Mouse (Mus musculus) kidney, postnatal 36 days (tissue): ENCODE data around the gene Fosb.

ENCODE experiments used
- DNase-seq, 2 experiments: peaks; one replicate each; pipeline ENCODE4 v3.0.0; 2021 to 2022; ENCODE audit warnings: mixed read lengths in 2 of 2

Gene Fosb

GRCm38 (mm10) chr7:19305796-19306765 lies 3.8 kb downstream of the Fosb start:
- no peak for DNase-seq

GRCm38 (mm10) chr7:19305413-19305735 lies 4.5 kb downstream of the Fosb start:
- DNase-seq: no peak

GRCm38 (mm10) chr7:19304501-19305412 lies 5.1 kb downstream of the Fosb start:
- DNase-seq: no peak

DNA sequence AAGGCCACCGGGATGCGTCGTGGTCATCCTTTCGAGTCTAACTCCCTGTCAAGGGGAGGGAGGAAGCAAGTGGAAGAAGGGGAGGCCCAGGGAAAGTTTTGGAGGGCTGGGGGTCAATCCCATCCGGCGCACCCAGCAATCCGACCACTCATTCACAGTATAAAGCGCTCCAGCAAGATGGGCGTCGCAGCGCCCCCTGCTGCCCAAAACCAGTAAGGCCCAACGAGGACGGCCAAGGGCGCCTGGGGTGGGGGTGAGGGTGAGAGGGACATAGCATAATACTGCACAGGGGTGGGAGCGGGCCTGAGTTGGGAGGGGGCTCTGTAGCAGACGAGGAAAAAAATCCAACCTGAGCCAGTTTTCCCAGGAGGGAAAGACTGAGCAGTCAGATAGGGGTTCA lies 6.1 kb downstream of the Fosb start:
- DNase-seq: peak; percentile 64 to 90

- no peak for DNase-seq
Measured at GRCm38 (mm10) chr7:19303046-19303305, 6.9 kb downstream of the Fosb start.

DNA sequence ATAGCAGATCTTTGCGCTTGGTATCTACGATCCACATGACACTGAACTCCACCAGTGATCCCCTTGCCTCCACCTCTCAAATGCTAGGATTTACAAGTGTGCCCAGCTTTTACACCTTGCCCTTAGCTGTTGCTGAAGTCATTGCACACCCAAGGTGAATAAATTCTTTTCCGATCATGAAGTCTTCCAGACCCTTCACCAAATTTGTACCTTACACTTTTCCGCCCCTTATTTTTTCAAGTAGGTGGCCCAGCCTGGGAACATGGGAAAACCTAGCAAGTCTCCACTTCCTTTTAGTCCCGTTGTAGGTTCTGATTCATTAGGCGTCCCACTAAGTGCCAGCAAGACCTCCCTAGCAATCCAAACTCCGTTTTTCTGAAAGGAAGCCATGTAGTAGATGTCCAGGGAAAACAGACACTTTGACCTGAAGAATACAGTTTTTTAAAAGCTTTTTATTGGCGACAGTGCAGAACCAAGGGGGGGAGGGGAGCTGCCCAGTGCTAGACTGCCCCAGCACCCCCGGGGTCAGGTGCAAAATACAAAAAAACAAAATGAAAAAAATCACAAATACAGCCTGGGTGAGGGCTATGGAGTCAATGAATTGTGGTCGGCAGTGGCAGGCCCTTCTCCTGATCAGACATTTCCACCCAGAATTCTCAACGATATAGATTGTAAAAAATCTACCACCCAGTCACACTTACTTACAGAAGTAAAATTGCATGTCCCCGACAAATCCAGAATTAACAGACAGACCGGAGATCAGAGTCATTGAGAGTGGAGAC lies 7.4 kb downstream of the Fosb start:
- no peak for DNase-seq

DNA sequence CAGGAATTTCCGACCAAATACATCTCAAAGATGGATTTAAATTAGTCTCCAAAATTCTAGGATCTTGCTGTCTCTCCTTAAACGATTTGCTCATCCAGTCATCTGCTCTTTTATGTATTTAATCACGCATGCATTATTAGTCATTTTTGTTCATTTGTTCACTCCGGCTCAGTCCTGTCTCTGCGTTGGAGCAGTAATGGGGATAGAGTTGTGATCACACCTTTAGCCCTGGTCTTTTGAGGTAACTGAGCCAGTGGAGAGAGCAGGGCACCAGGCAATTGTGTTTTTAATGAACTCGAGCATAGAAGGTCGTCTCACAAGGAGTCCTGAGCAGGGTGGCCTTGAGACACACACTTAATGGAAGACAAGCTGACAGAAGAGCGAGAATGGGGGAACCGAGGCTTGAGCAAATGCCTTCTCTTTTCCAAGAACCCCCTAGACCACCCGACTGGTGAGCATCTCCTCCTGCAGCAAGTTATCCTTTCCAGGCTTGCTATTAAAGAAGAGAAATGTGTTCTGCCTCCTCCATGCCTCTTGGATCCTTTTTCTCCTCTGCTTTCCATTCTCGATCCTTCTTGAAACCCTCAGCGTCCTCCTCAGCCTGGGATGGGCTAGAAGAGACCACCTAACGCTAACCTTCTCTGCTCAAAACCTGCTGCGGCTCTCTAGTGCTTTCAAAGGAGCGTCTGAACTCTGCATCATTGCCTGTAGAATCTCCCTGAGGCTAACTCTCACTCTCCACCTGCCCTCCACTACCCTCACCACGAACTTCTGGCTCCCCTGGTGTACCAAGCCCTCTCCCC lies 8.2 kb downstream of the Fosb start:
- DNase-seq: no peak

- peak; percentile 85 to 90 for DNase-seq
Measured at GRCm38 (mm10) chr7:19300501-19301421, 9.1 kb downstream of the Fosb start.

DNA sequence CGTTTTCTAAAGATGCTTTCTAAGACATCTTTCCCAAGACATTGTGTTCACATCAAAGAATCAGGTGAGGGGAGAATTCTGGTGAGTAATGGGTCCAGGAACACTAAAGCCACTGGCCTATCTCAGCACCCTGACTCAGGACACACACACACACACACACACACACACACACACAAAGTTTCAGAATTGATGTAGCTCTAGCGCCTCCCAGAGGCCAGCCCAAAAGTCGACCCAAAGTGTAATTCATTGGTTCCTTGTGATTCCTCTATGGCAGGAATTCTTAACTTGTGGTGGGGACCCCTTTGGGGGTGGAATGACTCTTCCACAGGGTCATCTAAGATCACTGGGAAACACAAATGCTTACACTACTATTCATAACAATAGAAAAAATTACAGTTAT lies 10.7 kb downstream of the Fosb start:
- DNase-seq: peak; percentile 48 to 73

- no peak for DNase-seq
Measured at GRCm38 (mm10) chr7:19297794-19298193, 12.1 kb downstream of the Fosb start.

DNA sequence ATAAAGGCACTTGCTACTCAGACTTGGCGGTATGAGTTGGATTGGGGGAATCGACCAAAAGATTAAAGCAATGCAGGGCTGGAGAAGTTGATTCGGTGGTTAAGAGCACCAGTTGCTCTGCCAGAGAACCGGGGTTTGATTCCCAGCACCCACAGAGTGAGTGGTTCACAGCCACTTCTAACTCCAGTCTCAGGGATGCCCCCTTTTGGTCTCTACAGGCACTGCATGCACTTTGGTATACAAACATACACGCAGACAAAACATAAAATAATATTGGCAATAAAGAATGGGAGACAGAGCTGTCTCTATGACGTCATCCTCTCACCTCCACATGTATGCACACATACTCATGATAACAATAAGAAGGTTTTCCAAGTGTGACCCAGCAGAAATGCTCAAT lies 12.8 kb downstream of the Fosb start:
- no peak for DNase-seq

DNA sequence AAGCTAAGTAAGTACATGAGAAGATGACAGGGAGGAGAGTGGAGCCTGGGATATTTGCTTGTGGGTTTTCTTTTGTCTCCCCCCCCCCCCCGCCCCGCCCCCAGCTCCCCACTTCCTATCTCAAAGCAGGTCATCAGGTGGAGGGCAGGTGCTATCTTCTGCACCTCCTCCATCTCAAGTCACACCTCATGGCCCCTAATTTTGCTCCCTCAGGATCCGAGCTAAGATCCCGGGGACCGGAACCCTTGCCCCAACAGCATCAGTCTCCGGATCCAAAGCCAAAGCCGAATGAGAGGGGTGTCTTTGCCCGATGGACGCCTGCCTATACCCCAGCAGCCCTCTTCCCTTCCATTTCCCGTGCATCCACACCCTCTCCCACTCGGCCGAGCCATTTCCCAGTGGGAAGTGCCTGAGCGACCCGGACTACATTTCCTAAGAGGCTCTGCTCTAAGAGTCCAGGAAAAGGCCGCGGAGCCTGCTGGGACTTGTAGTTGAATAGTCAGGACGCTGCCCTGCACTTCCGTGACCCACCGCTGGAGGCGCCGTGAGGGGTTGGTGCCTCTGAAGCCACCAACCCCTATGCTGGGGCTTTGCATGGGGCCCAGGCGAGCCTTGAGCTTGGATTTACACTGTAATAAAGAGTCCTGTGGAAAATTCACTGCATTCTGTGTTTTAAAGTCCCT lies 14.2 kb downstream of the Fosb start:
- DNase-seq: peak; percentile 98 to 99

DNA sequence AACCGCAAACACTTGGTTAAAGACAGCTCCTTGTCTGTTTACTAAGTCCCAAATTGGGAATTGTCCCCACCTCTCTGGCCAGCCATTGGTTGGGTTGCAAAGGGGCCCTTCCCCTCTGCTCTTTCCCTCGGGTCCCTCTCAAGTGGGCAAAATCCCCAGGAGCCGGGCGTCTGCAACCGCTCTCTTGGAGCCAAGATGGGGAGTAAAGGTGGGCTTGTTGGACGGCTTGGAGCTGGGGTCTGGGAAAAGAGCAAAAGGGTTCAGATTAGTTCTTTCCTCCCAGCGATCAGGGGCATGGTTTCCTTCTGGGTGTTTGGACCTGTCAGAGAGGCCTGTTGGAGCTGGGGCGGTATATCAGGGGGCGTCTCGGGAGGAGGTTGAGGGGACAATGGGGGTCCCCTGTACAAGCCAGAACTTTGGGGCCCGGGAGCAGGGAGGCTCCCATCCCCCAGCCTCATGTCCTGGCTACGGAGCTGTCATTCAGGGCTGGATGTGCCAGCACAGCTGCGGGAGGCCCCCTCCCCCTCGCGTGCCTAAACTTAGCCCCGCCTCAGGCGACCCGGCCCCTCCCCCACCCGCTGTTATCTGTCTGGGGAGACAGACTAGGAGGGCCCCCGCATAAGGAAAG lies 18.8 kb downstream of the Fosb start:
- DNase-seq: peak in 1 of 2 experiments; percentile 43

GRCm38 (mm10) chr7:19284763-19285162 lies 25.1 kb downstream of the Fosb start:
- DNase-seq: peak; percentile 44 to 82

- no peak for DNase-seq
Measured at GRCm38 (mm10) chr7:19283406-19283804, 26.4 kb downstream of the Fosb start.

DNA sequence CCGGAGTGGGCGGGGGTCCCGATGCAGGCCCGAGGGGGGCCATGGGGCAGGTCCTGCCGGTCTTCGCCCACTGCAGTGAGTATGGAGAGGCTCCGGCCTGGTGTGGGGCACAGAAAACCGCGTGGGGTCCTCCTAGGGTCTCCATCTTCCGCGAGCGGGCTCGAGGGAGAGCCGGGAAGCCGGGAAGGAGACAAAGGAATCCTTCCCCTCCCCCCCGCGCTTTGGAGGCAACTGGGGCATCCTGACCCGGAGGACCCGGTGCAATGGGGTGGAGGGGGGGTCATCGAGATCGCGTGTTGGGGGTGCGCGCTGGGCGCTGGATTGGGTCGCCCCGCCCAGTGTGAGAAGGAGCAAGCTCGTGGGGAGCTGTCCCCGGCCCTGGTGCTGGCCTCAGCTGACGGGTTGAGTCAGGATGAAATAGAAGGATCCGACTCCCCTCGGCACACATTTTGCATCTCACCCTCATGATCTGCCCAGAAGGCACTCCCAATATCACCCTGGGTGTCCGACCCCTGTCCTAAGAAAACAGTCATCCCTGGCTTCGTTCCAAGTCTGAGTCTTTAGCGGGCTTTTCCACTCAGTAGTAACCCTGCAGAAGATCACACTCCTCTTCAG lies 27.0 kb downstream of the Fosb start:
- peak; percentile 51 to 87 for DNase-seq

DNA sequence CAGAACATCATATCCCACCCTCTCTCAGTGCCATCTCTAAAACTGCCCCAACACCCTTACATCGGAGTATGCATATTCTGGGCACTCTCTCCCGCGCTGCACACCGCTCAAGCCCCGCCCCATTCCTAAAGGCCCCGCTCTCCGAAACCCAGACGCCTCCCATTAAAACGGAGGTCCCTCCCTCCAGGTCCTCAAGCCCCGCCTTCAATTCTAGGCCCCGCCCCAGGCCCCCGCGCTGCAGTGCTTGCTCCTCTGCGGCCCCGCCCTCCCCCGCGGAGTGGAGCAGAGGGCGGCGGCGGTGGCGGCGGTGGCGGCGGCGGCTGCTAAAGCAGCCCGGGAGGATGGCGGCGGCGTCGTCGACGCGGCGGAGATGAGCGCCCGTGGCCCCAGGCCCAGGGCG lies 27.5 kb downstream of the Fosb start, which contains the start of gene Rtn2:
TSS of gene Rtn2 (plus strand) at position 240 of the 400 bp plus-strand sequence.
- peak; percentile 78 to 91 for DNase-seq

GRCm38 (mm10) chr7:19281680-19282304 lies 28.1 kb downstream of the Fosb start:
- peak; percentile 57 to 69 for DNase-seq

- DNase-seq: peak in 1 of 2 experiments; percentile 35
Measured at GRCm38 (mm10) chr7:19279581-19280114, 30.2 kb downstream of the Fosb start, which contains the start of gene Ppm1n. Gene Ppm1n, minus strand, starts transcription at chr7:19280064.
